Mouse (Mus musculus) urinary bladder, postnatal 25 days (tissue): ENCODE results near the gene Wfdc5.

ENCODE experiments used
- DNase-seq: peaks from one replicate; pipeline ENCODE4 v3.0.0; 2022; ENCODE audit warnings: low spot score

The Wfdc5 gene

DNA sequence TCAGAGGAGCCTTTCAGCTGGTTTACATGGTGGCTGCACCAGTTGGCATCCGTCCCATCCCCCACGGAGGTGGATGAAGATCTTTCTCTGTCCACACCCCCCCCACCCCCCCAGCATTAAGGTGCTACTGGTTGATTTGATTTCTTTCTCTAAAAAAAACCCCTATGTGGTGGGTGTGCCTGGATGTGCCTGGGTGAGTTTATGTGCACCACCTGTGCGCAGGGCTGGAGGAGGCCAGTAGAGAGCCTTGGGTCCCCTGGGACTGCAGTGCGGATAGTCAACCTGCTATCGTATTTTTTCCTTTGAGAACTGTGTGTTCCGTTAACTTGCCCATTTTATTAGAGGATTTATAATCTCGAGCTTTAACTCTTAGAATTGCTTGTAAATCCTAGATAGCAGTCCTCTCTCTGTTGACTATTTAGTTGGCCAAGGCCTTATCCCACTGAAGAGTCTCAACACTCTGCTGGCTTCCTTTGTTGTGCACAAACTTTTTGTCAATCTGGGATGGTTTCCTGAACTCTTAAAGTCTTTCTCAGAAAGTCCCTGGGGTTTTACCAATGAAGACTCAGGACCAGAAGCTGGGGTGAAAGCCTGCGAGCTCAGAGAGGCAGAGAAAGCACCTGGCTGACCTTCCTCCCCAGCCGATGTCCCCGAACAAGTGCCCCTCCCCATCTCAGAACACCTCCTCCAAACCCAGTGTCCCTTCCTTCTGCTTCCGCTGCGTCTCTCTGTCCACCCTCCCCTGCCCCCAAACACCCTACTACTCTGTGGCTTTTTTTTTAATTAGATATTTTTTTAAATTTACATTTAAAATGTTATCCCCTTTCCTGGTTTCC is 53.7 kb downstream of the Wfdc5 start:
- DNase-seq: no peak

DNA sequence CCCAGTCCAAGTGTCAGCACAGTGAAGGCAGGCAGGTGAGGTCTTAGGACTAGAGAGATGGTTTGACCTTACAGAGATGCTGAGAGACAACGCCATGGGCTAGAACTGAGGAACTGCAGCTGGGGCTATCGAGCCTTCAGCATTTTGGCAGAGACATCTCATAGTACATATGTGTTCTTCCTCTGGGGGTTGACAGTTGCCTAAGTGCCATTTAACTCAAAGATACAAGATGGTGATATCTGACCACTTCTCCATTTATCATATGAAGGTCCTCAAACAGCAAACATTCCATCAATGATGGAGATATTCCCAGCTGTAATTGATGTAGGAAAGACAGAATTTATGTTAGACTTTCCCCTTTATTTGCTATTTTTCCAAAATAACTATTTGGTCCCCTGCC is 55.2 kb downstream of the Wfdc5 start:
- DNase-seq: no peak

DNA sequence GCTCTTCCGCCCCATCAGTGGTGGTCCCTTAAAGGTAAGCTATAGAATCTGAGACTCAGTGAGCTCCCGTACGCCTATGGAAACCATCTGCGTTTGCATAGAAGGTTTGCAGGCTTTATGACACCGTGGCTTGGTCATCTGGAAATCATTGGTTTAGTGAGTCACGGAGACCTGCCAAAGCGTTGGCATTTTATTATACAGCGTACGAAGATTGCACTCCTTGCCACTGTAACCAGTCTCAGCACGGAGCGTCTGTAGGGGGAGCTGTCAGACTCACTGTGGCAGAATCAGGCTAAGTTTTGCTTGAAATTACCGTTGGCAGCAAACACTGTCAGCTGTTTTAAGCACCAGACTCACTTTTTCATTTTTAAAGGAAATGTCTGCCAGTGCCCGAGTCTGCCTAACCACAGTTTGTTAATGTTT is 56.0 kb downstream of the Wfdc5 start:
- no peak for DNase-seq
